Mouse (Mus musculus): ENCODE measurements around the gene Ythdc1. TPM values are rescaled to one million over a fixed set of nuclear protein-coding genes. Genes with fewer than 3 reads are reported as not detected.

Gene Ythdc1
- polyA plus RNA-seq (2015; fragmentation: Nextera tagmentation; extraction: Ambion mirVana): 34.2 and 37.2 TPM in 2 replicates

DNA sequence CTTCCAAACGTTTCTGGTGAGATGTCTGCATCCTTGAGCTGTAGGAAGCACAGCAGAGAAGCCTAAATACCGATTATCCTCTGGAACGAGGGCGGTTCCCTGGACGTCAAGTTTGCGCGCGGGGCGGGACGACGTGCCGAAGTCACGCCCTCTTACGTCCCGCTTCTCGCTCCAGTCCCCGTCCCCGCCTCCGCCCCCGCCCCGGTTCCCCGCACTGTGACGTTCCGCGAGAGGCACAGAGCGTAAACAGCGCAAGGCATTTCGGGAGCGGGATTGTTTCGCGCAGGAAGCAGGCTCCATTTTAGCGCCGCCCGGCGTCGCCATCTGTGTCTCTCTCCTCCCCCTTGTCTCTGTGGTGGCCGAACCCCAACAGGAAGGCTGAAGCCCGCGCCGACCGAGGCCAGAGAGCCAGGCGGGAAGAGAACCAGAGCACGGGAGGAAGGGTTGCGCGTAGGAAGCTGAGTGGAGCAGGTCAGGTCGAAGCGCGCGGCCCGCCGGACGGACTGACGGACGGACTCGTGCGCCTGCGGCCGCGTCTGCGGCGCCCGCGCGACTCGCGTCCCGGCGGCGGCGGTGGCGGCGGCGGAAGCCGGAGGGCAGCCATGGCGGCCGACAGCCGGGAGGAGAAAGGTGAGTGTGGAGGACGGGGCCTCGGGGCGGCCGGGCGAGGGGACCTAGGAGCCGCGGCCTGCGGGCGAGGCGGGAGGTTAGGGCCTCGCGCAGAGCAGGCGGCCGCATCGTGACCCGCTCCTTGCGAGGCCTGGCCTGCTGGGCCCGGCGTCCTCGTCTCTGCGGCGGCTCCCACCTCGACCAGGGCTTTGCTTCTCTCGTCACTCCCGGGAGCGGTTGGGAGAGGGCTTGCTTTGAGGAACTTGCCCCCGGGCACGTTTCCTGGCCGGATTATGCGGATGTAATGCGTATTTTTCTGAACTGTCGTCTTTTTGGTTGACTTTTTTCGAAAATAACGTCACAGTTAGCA is at the start of gene Ythdc1:
TSS of gene Ythdc1 (plus strand) at position 260 of the 979 bp plus-strand sequence.
- H3K9ac ChIP-seq: peak within 1 kb of the TSS; percentile 97
- WGBS: under 1% methylated on average over 86 of the region's 111 CpGs
- H3K36me3 ChIP-seq: no peaks in the 10 kb centered on the region
- H3K4me2 ChIP-seq: peak within 1 kb of the TSS; percentile 55
- no peaks in the 10 kb centered on the region for H3K9me3 ChIP-seq
- ATAC-seq (ENCODE audit: insufficient number of reproducible peaks, low FRiP score, low TSS enrichment, low read depth): peak; percentile 99
- H3K27ac ChIP-seq: peak within 1 kb of the TSS; percentile 99
- peaks cover 4% of the 10 kb centered on the region; the same call in 1 of the 2 replicates for H3K4me1 ChIP-seq
- H3K27me3 ChIP-seq: no peaks in the 10 kb centered on the region
- H3K4me3 ChIP-seq: peak within 1 kb of the TSS; percentile 95

DNA sequence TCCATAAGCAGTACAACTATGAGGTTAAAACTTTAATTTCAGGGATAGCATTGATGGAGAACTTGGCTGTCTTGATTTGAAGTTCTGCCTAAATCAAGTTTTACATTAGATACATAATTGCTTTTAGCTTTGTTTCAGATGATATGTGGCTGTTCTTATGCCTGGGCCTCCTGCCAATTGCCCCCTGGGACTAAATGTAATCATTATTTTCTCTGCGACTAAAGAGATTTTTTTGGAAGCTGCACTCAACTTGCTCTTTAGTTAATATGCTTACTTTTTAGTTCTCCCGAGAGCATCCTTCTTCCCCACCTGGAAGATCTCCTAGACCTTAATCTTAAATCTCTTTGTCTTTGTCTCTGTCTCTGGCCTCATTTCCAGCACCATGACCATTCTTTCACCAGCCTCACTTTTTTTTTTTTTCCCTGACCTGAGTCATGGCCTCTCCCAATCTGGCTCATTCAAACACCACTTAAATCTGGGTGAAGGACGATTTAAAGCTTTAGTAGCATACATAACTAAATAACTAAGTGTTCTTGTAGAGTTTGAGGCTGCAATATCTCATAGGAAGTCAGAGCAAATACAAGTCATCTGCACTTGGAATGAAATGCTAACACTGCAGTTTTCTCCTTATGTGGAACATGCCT is 34.9 kb upstream of the Ythdc1 start:
- no peaks in the 10 kb centered on the region; the same call in 1 of the 2 replicates for H3K4me1 ChIP-seq
- H3K9ac ChIP-seq: no peak overlapping the region
- no peak overlapping the region for H3K4me3 ChIP-seq
- H3K27me3 ChIP-seq: no peaks in the 10 kb centered on the region
- no peak for ATAC-seq (ENCODE audit: insufficient number of reproducible peaks, low FRiP score, low TSS enrichment, low read depth)
- WGBS: 25% methylated on average over 3 of the region's 3 CpGs
- no peaks in the 10 kb centered on the region for H3K36me3 ChIP-seq
- no peak overlapping the region for H3K4me2 ChIP-seq
- H3K9me3 ChIP-seq: no peaks in the 10 kb centered on the region
- H3K27ac ChIP-seq: no peak overlapping the region

DNA sequence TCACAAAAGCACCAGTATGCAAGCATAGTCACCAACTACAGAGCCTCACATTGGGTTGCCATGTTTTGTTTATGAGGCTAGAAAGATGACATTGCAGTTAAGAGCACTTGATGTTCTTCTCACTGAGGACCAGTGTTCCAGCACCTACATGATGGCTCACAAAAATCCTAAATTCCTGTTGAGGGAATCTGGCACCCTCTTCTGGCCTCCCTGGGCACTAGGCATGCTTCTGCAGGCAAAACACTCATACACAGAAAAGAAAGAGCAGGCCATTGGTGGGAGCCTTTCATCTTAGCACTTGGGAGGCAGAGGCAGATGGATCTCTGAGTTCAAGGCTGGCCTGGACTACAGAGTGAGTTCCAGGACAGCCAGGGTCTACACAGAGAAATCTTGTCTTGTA is 33.0 kb upstream of the Ythdc1 start:
- Histone ChIP-seq H3K9me3 (no peaks in the 10 kb centered on the region), H3K4me3 (no peak overlapping the region), H3K4me2 (no peak overlapping the region), H3K9ac (no peak overlapping the region), H3K36me3 (no peaks in the 10 kb centered on the region), H3K27me3 (no peaks in the 10 kb centered on the region), H3K27ac (no peak overlapping the region), H3K4me1 (no peaks in the 10 kb centered on the region; the same call in 1 of the 2 replicates)
- no peak for ATAC-seq (ENCODE audit: insufficient number of reproducible peaks, low FRiP score, low TSS enrichment, low read depth)

DNA sequence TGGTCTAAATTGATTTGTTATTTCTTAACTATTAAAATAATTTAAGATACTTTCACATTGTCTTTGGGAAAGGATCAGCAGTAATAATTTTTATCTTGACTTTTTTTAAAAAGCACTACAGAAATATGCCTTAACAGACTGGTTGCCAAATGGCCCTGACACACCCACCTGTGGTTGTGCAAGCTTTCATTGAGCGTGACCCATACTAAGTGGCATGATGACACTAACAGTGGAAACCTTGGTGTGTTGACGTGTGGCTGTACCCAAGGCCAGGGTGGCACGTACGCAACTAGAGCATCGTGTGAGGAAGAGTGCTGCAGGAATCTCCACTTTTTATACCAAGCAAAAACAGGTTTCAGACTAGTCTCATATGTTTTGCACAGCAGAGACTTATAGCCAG is 27.1 kb upstream of the Ythdc1 start:
- no peak overlapping the region for H3K4me3 ChIP-seq
- no peak overlapping the region for H3K9ac ChIP-seq
- no peaks in the 10 kb centered on the region for H3K36me3 ChIP-seq
- no peaks in the 10 kb centered on the region for H3K27me3 ChIP-seq
- no peak overlapping the region for H3K27ac ChIP-seq
- no peaks in the 10 kb centered on the region for H3K4me1 ChIP-seq
- 82% methylated on average over 5 of the region's 5 CpGs for WGBS
- H3K9me3 ChIP-seq: no peaks in the 10 kb centered on the region
- H3K4me2 ChIP-seq: no peak overlapping the region
- no peak for ATAC-seq (ENCODE audit: insufficient number of reproducible peaks, low FRiP score, low TSS enrichment, low read depth)

DNA sequence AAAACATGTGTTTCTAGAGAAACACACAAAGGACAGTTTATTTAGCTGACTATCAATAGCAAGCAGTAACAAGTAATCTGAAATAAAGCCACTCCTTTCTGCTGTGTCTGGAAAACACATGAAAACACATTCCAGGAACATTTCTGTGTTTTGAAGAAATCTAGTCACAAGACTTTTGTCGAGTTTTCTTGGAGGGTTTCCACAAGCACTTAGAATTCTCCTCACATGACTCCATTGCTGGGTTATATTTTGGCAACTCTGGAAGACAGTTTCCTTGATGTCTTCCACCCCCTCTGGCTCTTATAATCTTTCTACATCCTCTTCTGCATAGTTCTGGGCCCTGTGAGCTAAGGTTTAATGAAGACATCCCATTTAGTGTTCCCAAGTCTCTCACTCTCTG is 25.6 kb upstream of the Ythdc1 start:
- 47% methylated on average over 1 of the region's 1 CpGs for WGBS

DNA sequence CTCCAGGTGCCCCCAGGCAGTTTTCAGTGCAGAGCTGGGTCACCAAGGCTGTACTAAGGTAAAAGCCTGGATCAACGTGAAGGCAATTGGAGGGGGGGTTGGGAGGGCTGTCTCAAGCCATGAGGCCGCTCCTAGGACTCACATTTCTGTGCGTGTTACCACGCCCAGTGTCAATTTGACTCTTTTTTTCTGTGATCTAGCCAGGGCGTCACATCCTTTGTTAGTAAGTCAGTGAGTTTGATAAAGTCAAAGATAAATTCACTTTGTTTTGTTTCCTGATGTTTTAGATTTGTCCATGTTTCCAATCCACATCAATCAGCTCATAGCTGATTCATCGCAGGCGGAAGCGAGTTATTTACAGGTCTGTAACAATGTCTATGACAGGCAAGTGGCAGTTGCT is 21.0 kb upstream of the Ythdc1 start:
- 42% methylated on average over 8 of the region's 8 CpGs for WGBS
- H3K4me2 ChIP-seq: no peak overlapping the region
- ATAC-seq (ENCODE audit: insufficient number of reproducible peaks, low FRiP score, low TSS enrichment, low read depth): no peak
- H3K27me3 ChIP-seq: no peaks in the 10 kb centered on the region
- no peaks in the 10 kb centered on the region for H3K9me3 ChIP-seq
- no peak overlapping the region for H3K9ac ChIP-seq
- no peak overlapping the region for H3K4me3 ChIP-seq
- H3K4me1 ChIP-seq: no peaks in the 10 kb centered on the region
- no peak overlapping the region for H3K27ac ChIP-seq
- H3K36me3 ChIP-seq: no peaks in the 10 kb centered on the region

More for the DNA sequence above, 25.6 kb upstream of the Ythdc1 start:
- Histone ChIP-seq H3K27me3 (no peaks in the 10 kb centered on the region), H3K36me3 (no peaks in the 10 kb centered on the region), H3K27ac (no peak overlapping the region), H3K4me2 (no peak overlapping the region), H3K9ac (no peak overlapping the region), H3K4me3 (no peak overlapping the region), H3K9me3 (no peaks in the 10 kb centered on the region), H3K4me1 (no peaks in the 10 kb centered on the region)
- no peak for ATAC-seq (ENCODE audit: insufficient number of reproducible peaks, low FRiP score, low TSS enrichment, low read depth)

DNA sequence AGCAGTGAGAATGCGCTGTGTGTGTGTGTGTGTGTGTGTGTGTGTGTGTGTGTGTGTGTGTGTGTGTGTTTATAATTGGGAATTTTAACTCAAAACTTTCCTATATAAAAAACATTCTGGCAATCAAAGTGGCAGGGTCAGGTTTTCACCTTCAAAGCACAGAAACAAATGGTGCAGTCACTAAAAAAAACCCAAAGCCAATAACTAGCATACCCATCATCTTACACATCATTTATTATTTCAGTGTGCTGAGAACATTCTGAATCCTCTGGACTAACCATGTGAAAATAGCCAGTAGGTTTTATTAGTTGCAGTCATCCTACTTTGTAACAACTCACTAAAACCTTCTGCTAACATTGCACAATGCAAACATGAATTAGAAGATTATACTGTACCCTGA is 19.8 kb upstream of the Ythdc1 start:
- no peaks in the 10 kb centered on the region for H3K36me3 ChIP-seq
- H3K27ac ChIP-seq: no peak overlapping the region
- H3K9me3 ChIP-seq: no peaks in the 10 kb centered on the region
- no peaks in the 10 kb centered on the region for H3K4me1 ChIP-seq
- WGBS: 64% methylated on average over 1 of the region's 1 CpGs
- no peaks in the 10 kb centered on the region for H3K27me3 ChIP-seq
- H3K9ac ChIP-seq: no peak overlapping the region
- H3K4me2 ChIP-seq: no peak overlapping the region
- no peak overlapping the region for H3K4me3 ChIP-seq
- no peak for ATAC-seq (ENCODE audit: insufficient number of reproducible peaks, low FRiP score, low TSS enrichment, low read depth)

DNA sequence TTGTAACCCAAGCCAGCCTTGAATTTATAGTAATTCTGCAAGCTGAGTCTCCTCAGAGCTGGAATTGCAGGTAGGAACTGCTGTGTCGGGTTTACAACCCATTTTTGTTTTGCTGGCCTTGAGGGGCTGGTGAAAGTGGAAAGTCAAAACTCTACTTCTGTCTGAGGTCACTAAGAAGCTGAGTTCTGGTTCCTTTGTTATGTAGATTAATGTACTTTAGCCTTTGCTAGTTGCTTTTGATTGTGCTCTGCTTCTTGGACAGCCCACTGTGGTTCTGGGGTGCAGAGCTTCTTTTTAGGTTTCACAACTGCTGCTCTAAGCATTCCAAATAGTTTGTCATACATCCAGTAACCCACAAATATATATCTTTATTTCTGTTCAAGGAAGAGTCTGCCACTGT is 17.2 kb upstream of the Ythdc1 start:
- Histone ChIP-seq H3K4me2 (no peak overlapping the region), H3K27me3 (no peaks in the 10 kb centered on the region), H3K4me3 (no peak overlapping the region), H3K27ac (no peak overlapping the region), H3K4me1 (no peaks in the 10 kb centered on the region), H3K9me3 (no peaks in the 10 kb centered on the region), H3K36me3 (no peaks in the 10 kb centered on the region), H3K9ac (no peak overlapping the region)
- WGBS: 35% methylated on average over 1 of the region's 1 CpGs
- no peak for ATAC-seq (ENCODE audit: insufficient number of reproducible peaks, low FRiP score, low TSS enrichment, low read depth)

DNA sequence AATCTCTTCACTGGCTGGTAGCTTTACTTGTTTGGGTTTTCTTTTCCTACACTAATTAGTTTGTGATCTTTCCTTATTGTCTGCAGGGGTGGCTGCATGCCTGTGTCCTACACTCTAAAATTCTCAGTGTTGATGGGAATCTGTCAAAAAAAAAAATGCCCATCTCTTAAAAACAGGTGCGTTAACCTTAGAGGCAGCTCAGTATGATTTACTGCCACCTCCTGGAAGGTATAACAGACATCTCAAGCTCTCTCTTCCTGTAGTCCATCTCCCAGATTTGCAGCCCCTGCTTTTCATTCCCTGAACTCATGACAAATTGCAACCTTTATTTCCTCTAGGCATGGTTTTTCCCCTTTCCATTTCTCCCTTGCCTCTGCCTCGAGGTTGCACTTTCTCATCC is 14.1 kb upstream of the Ythdc1 start:
- Histone ChIP-seq H3K27me3 (no peaks in the 10 kb centered on the region), H3K9ac (no peak overlapping the region), H3K4me2 (no peak overlapping the region), H3K27ac (no peak overlapping the region), H3K4me3 (no peak overlapping the region), H3K9me3 (no peaks in the 10 kb centered on the region), H3K36me3 (no peaks in the 10 kb centered on the region), H3K4me1 (no peaks in the 10 kb centered on the region)
- WGBS: 59% methylated on average over 2 of the region's 2 CpGs
- ATAC-seq (ENCODE audit: insufficient number of reproducible peaks, low FRiP score, low TSS enrichment, low read depth): no peak

DNA sequence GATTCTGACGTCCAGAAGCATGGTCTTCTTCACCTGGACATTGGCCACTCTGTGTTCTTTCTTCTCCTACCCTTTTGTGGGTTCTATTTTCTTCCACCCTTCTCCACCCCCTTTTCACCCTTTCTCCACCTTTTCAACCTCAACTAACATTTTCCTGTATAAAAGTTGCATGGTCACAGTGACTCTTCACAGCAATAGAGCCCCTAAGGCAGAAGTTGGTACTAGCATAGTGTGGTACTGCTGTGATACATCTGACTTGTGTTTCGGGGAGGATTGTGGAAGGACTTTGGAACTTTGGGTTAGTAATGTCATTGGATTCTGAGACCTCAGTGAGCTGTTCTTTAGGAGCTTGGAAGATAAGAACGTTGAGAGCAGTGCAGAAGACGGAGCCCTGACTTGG is 11.8 kb upstream of the Ythdc1 start:
- Histone ChIP-seq H3K27me3 (no peaks in the 10 kb centered on the region), H3K9me3 (no peaks in the 10 kb centered on the region), H3K27ac (no peak overlapping the region), H3K36me3 (no peaks in the 10 kb centered on the region), H3K4me3 (no peak overlapping the region), H3K4me2 (no peak overlapping the region), H3K9ac (no peak overlapping the region), H3K4me1 (no peaks in the 10 kb centered on the region)
- WGBS: 75% methylated on average over 4 of the region's 4 CpGs
- ATAC-seq (ENCODE audit: insufficient number of reproducible peaks, low FRiP score, low TSS enrichment, low read depth): no peak

DNA sequence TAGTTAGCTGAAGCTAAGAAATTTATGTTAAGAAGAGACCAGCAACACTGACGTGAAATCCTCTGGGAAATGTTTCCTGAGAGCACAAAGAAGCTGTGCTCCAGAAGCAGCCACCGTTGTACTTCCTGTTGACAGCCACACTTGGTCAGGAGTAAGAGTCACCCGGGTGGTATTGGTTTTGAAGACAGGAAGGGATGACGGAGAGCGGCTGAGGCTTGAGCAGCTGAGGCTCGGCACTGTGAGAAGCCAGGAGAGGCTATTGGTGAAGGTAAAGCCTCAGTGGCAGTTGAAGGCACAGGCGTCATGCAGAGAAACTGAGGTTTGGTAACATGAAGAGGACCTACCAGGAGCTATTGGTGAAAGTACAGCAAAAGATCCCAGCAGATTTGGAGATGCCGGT is 11.2 kb upstream of the Ythdc1 start:
- Histone ChIP-seq H3K4me2 (no peak overlapping the region), H3K27me3 (no peaks in the 10 kb centered on the region), H3K4me1 (no peaks in the 10 kb centered on the region), H3K9me3 (no peaks in the 10 kb centered on the region), H3K36me3 (no peaks in the 10 kb centered on the region), H3K27ac (no peak overlapping the region), H3K4me3 (no peak overlapping the region), H3K9ac (no peak overlapping the region)
- no peak for ATAC-seq (ENCODE audit: insufficient number of reproducible peaks, low FRiP score, low TSS enrichment, low read depth)
- 71% methylated on average over 8 of the region's 8 CpGs for WGBS

DNA sequence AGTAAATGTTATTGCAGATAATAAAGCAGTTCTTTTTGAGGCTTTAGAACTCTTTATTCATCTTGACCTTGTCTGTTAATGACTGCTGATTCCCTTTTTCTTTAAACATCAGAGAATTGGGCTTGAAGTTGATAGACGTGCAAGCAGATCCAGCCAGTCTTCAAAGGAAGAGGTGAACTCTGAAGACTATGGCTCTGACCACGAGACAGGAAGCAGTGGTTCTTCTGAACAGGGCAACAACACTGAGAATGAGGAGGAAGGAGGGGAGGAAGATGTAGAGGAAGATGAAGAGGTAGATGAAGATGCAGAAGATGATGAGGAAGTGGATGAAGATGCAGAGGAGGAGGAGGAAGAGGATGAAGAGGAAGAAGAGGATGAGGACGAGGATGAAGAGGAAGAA is 12.8 kb downstream of the Ythdc1 start:
- peaks cover 21% of the 10 kb centered on the region for H3K36me3 ChIP-seq
- no peak overlapping the region for H3K4me2 ChIP-seq
- H3K4me3 ChIP-seq: no peak overlapping the region
- H3K9me3 ChIP-seq: no peaks in the 10 kb centered on the region
- no peaks in the 10 kb centered on the region for H3K27me3 ChIP-seq
- no peak overlapping the region for H3K9ac ChIP-seq
- 66% methylated on average over 3 of the region's 3 CpGs for WGBS
- no peak overlapping the region for H3K27ac ChIP-seq
- H3K4me1 ChIP-seq: no peaks in the 10 kb centered on the region
- ATAC-seq (ENCODE audit: insufficient number of reproducible peaks, low FRiP score, low TSS enrichment, low read depth): no peak

Data from limb, embryonic 15.5 days (tissue).